Mouse (Mus musculus): ENCODE results near the gene Depdc1a. TPM values are rescaled to one million over a fixed set of nuclear protein-coding genes. Genes with fewer than 3 reads are reported as not detected.
"Not testable (repeated sequence)": the region's sequence is repeated elsewhere in the genome, so short reads cannot be mapped to it uniquely, and the experiment has no call there.

Depdc1a gene
- total RNA-seq (2015) (27.4 and 34.1 TPM in 2 replicates), total RNA-seq (2017) (24.9 and 25.9 TPM in 2 replicates)

DNA sequence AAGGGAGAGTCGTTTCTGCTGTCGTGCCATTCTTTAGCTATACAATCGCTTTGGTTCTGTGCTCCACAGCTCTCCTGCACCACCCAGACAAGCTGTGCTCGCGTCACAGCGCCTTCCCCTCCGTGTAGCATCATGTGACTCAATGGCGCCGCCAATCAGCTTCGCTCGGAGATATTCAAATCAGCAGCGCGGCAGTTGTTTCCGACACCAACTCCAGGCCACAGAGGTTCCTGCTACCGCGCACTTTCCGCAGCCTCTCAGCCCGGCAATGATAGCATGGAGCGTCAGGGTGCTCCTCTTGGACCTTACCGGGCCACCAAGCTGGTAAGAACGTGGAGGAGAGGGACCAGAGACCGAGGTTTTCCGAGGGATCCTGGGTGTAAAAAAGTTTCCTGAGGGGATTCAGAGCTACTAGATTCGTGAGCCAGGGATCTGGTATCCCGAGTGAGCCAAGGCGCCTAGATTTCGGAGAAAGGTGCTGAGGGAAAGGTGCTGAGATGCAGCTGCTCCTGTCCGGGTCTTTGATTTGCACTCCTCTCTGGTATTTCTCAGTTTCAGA lies at the start of gene Depdc1a:
Gene Depdc1a (plus strand): TSS at position 191 of the 559 bp plus-strand sequence.
- peak; percentile 99 for ATAC-seq (replicated peaks; ENCODE audit: poor library complexity)

DNA sequence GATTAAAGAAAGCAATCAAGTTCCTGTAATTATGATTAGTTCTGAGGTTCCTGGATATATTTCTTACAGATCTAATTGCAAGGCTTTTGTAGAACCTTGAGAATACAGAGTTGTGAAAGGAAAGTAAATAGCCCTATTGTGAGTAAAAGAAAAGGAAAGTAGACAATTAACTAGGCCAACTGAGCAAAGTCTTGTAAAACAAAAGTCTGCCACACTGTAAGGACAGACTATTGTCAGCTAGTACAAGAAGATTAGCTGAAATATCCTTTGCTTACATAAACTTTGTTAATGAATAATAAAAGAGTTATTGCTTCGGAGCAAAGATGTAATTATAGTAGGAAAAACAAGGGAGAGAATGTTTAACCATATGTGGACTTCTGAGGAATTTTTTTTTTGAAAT lies 25.2 kb upstream of the Depdc1a start:
- ATAC-seq (replicated peaks; ENCODE audit: poor library complexity): no peak

DNA sequence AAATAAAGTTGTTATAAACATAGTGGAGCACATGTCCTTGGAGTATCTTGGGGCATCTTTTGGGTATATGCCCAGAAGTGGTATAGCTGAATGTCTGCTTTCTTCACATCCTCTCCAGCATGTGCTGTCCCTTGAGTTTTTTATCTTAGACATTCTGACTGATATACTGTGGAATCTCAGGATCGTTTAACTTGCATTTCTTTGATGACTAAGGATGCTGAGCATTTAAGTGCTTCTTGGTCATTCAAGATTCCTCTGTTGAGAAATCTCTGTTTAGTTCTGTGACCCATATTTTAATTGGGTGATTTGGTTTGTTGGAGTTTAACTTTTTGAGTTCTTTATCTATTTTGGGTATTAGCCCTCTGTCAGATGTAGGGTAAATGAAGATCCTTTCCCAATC lies 19.8 kb upstream of the Depdc1a start:
- ATAC-seq (replicated peaks; ENCODE audit: poor library complexity): no peak

DNA sequence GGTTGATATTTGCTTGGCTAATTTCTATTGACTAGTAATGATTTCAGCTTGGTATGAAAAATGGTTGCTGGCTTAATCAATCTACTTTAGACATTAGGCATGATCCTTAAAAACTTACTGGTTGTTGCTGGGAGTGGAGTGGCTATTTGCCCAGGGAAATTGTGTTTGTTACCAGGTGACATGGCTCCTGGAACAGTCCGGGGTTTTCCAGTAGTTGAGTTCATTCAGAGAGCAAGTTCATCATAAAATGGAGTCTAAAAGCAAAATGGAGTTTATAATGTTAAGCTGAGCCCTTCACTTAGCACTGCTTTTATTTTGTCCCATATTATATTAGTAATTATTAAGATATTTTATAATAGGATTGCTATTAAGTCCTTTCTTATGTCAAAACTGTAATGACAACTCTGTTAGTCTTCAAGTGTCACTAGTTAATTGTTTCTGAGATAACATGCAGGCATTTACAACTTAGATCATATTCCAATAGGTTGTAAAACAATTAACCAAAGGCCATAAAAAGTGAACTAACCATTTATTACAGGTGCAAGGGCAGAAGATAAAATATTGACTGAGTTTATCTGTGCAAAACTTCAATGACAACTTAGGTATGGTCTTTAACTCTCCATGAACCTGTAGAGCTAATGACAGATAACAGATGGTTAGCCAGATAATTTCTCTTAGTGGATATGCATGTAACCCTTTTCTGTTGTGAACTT lies 17.8 kb upstream of the Depdc1a start:
- no peak for ATAC-seq (replicated peaks; ENCODE audit: poor library complexity)

DNA sequence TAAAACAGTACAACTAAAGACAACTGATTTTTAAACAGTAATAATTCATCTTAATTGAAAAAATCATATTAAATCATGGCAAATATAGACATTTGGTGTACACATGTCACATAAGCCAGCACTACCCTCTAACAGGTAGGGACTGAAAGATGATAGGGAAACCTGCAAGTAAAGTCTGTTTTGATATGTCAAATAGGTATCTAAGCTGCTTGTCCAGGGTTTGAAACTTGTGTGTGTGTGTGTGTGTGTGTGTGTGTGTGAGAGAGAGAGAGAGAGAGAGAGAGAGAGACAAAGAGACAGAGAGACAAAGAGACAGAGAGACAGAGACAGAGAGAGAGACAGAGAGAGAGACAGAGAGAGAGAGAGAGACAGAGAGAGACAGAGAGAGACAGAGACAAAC lies 524 bp upstream of the Depdc1a start:
- ATAC-seq (replicated peaks; ENCODE audit: poor library complexity): not testable (repeated sequence)

DNA sequence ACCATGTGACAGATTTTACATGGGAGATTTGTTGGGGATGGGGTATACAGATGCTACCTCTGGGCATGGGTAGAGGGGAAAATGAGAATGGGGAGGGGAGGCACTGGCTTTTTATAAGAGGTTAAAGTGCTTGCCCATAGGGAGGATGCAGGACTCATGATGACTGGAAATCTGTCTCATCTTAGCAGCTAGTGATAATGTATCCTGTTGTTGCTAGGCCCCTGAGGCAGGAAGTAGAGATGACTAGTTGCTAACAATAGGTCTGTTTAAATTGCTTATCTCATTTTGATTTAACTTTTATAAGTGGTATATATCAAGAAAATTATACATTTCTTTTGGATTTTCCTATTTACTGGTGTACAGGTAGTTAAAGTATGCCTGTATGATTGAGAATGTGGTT lies 13.7 kb downstream of the Depdc1a start:
- no peak for ATAC-seq (replicated peaks; ENCODE audit: poor library complexity)

DNA sequence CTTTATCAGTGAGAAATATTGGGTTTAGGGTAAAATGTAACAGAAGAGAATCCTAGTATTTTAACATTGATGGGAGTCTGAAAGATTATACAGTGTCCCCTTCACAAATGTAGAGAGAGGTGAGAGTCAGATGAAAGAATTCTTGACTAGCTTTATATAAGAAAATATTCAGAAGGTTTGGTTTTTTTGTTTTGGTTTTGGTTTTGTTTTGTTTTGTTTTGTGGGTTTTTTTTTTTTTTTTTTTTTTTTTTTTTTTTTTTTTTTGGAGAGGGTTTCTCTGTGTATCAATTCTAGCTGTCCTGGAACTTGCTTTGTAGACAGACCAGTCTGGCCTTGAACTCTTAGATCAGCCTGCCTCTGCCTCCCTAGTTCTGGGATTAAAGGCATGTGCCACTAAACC lies 33.3 kb downstream of the Depdc1a start:
- no peak for ATAC-seq (replicated peaks; ENCODE audit: poor library complexity)

DNA sequence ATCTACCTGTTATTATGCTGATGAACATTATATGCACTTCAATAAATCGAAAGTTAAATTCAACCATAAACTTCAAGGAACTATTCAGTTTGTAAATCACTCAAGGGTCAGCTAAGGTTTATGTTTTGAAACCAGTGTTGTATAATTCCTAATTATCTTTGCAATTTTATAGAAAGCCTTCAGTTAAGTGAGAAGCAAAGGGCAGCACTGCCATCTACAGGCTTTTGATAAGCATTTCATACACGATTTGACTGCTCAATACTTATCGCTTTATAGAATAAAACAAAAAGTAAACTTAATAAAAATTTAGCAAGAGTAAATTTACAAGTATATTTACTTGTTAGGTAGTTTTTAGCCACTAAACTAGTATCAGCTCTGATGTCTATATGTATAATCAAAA lies 53.1 kb downstream of the Depdc1a start:
- ATAC-seq (replicated peaks; ENCODE audit: poor library complexity): peak; percentile 52; the same call in 1 of the 2 replicates

DNA sequence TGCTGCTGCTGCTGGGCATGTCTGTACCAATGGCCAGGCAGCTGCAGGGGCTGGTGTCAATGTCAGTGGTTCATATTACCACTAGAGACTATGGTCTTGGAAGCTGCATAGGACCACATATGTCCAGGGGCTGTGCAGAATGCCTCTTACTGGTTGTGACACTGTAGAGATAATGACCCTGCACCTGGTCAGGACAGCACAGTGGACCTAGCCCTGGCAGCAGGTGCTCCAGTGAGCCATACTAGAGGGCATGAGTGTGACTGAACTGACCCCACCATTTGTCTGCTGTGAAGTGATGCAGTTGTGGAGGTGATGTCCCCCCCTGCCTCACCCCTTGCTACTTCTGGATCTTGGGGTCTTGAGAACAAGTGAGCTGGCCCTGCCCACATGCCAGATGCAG lies 55.0 kb downstream of the Depdc1a start:
- ATAC-seq (replicated peaks; ENCODE audit: poor library complexity): no peak

Other genes with a start within 250 kb of the Depdc1a start
- not detected in 2 replicates for gene Rpe65, start 103.7 kb downstream of the Depdc1a start, total RNA-seq (2015)
- gene Rpe65, start 103.7 kb downstream of the Depdc1a start, total RNA-seq (2017): not detected in 2 replicates